Mouse (Mus musculus): Measurements from ENCODE around the gene Son. TPM values are rescaled to one million over a fixed set of nuclear protein-coding genes. Genes with fewer than 3 reads are reported as not detected.

Gene Son
- polyA plus RNA-seq, 1 experiment = 200 TPM

- 33% methylated on average over 8 of the region's 8 CpGs for WGBS
- TF ChIP-seq CTCF (IDR thresholded peaks at IDR 0.05; ENCODE audit: insufficient read depth, low read length) = no peak
- no peak for TF ChIP-seq POLR2A (IDR thresholded peaks at IDR 0.05; ENCODE audit: borderline replicate concordance, extremely low read depth, low read depth, low read length)
- H3K4me1 ChIP-seq (ENCODE audit: control insufficient read depth, insufficient read depth, low read length) = no peaks in the 10 kb centered on the region
- no peak for DNase-seq
- no peak overlapping the region for H3K4me3 ChIP-seq (replicated peaks; ENCODE audit: extremely low read depth, low read depth, low read length)
Measured at GRCm38 (mm10) chr16:91695108-91695755, 47.9 kb downstream of the Son start.

GRCm38 (mm10) chr16:91698995-91699394, 51.7 kb downstream of the Son start:
- Histone ChIP-seq H3K4me3 (replicated peaks; ENCODE audit: extremely low read depth, low read depth, low read length) (no peak overlapping the region), H3K4me1 (ENCODE audit: control insufficient read depth, insufficient read depth, low read length) (no peaks in the 10 kb centered on the region)
- TF ChIP-seq POLR2A (IDR thresholded peaks at IDR 0.05; ENCODE audit: borderline replicate concordance, extremely low read depth, low read depth, low read length) (no peak), CTCF (IDR thresholded peaks at IDR 0.05; ENCODE audit: insufficient read depth, low read length) (no peak)
- no peak for DNase-seq
- 95% methylated on average over 1 of the region's 1 CpGs for WGBS

GRCm38 (mm10) chr16:91701908-91702307, 54.6 kb downstream of the Son start:
- H3K4me3 ChIP-seq (replicated peaks; ENCODE audit: extremely low read depth, low read depth, low read length) = no peak overlapping the region
- no peaks in the 10 kb centered on the region for H3K4me1 ChIP-seq (ENCODE audit: control insufficient read depth, insufficient read depth, low read length)
- WGBS = 67% methylated on average over 13 of the region's 13 CpGs
- no peak for DNase-seq
- TF ChIP-seq POLR2A (IDR thresholded peaks at IDR 0.05; ENCODE audit: borderline replicate concordance, extremely low read depth, low read depth, low read length) = no peak
- TF ChIP-seq CTCF (IDR thresholded peaks at IDR 0.05; ENCODE audit: insufficient read depth, low read length) = no peak

- 79% methylated on average over 3 of the region's 3 CpGs for WGBS
- no peak for DNase-seq
- no peaks in the 10 kb centered on the region for H3K4me1 ChIP-seq (ENCODE audit: control insufficient read depth, insufficient read depth, low read length)
- TF ChIP-seq CTCF (IDR thresholded peaks at IDR 0.05; ENCODE audit: insufficient read depth, low read length) (no peak), POLR2A (IDR thresholded peaks at IDR 0.05; ENCODE audit: borderline replicate concordance, extremely low read depth, low read depth, low read length) (no peak)
- no peak overlapping the region for H3K4me3 ChIP-seq (replicated peaks; ENCODE audit: extremely low read depth, low read depth, low read length)
Measured at GRCm38 (mm10) chr16:91702771-91703188, 55.5 kb downstream of the Son start.

- Histone ChIP-seq H3K4me1 (ENCODE audit: control insufficient read depth, insufficient read depth, low read length) (no peaks in the 10 kb centered on the region), H3K4me3 (replicated peaks; ENCODE audit: extremely low read depth, low read depth, low read length) (no peak overlapping the region)
- no peak for DNase-seq
- WGBS = 79% methylated on average over 14 of the region's 14 CpGs
- TF ChIP-seq POLR2A (IDR thresholded peaks at IDR 0.05; ENCODE audit: borderline replicate concordance, extremely low read depth, low read depth, low read length) (no peak), CTCF (IDR thresholded peaks at IDR 0.05; ENCODE audit: insufficient read depth, low read length) (no peak)
Measured at GRCm38 (mm10) chr16:91704603-91705340, 57.5 kb downstream of the Son start.

- no peak for DNase-seq
- Histone ChIP-seq H3K4me3 (replicated peaks; ENCODE audit: extremely low read depth, low read depth, low read length) (no peak overlapping the region), H3K4me1 (ENCODE audit: control insufficient read depth, insufficient read depth, low read length) (no peaks in the 10 kb centered on the region)
- no peak for TF ChIP-seq POLR2A (IDR thresholded peaks at IDR 0.05; ENCODE audit: borderline replicate concordance, extremely low read depth, low read depth, low read length)
- TF ChIP-seq CTCF (IDR thresholded peaks at IDR 0.05; ENCODE audit: insufficient read depth, low read length) = no peak
- 65% methylated on average over 7 of the region's 7 CpGs for WGBS
Measured at GRCm38 (mm10) chr16:91710241-91710640, 62.9 kb downstream of the Son start.

GRCm38 (mm10) chr16:91716927-91717349, 69.6 kb downstream of the Son start:
- DNase-seq = no peak
- WGBS = 60% methylated on average over 11 of the region's 11 CpGs
- TF ChIP-seq POLR2A (IDR thresholded peaks at IDR 0.05; ENCODE audit: borderline replicate concordance, extremely low read depth, low read depth, low read length) = no peak
- TF ChIP-seq CTCF (IDR thresholded peaks at IDR 0.05; ENCODE audit: insufficient read depth, low read length) = no peak

GRCm38 (mm10) chr16:91717399-91717798, 70.1 kb downstream of the Son start:
- no peak for TF ChIP-seq CTCF (IDR thresholded peaks at IDR 0.05; ENCODE audit: insufficient read depth, low read length)
- no peak for TF ChIP-seq POLR2A (IDR thresholded peaks at IDR 0.05; ENCODE audit: borderline replicate concordance, extremely low read depth, low read depth, low read length)
- no peak overlapping the region for H3K4me3 ChIP-seq (replicated peaks; ENCODE audit: extremely low read depth, low read depth, low read length)
- H3K4me1 ChIP-seq (ENCODE audit: control insufficient read depth, insufficient read depth, low read length) = no peaks in the 10 kb centered on the region
- DNase-seq = no peak
- 82% methylated on average over 4 of the region's 4 CpGs for WGBS

More at GRCm38 (mm10) chr16:91716927-91717349, 69.6 kb downstream of the Son start:
- Histone ChIP-seq H3K4me1 (ENCODE audit: control insufficient read depth, insufficient read depth, low read length) (no peaks in the 10 kb centered on the region), H3K4me3 (replicated peaks; ENCODE audit: extremely low read depth, low read depth, low read length) (no peak overlapping the region)

- 44% methylated on average over 3 of the region's 3 CpGs for WGBS
- H3K4me3 ChIP-seq (replicated peaks; ENCODE audit: extremely low read depth, low read depth, low read length) = no peak overlapping the region
- H3K4me1 ChIP-seq (ENCODE audit: control insufficient read depth, insufficient read depth, low read length) = peaks cover 3% of the 10 kb centered on the region; the same call in 1 of the 2 replicates
- DNase-seq = peak; percentile 60
- TF ChIP-seq POLR2A (IDR thresholded peaks at IDR 0.05; ENCODE audit: borderline replicate concordance, extremely low read depth, low read depth, low read length) (no peak), CTCF (IDR thresholded peaks at IDR 0.05; ENCODE audit: insufficient read depth, low read length) (peak; percentile 82)
Measured at GRCm38 (mm10) chr16:91724247-91724646, 76.9 kb downstream of the Son start.

All from lung, adult 2 months (tissue).